Mouse (Mus musculus): ENCODE measurements around the gene Stab1. TPM values are rescaled to one million over a fixed set of nuclear protein-coding genes. Genes with fewer than 3 reads are reported as not detected.

Gene Stab1
- polyA plus RNA-seq, 1 experiment from 2014 or later = 15.7 TPM

DNA sequence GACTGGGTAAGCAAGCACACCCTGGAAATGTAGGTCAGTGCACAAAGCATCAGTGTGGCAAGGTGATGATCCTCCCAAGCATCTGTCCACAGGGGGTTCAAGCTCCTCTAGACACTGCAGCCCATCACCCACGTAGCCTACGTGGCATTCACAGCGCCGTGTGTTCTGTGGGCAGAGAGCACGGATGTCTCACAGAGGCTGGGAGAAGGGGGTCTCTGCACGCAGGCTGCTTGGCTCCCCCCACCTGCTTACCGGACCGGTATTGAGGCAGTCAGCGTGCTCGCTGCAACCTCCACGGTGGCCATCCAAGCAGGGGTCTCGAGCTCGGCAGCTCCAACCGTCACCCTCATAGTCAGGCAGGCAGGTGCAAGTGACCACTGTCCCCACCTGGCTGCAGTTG lies 27.4 kb downstream of the Stab1 start:
- H3K9ac ChIP-seq (ENCODE audit: low read length) = no peak overlapping the region
- ATAC-seq (ENCODE audit: insufficient number of reproducible peaks, low FRiP score, low TSS enrichment, low read depth) (no peak), DNase-seq (ENCODE audit: low spot score) (no peak)
- no peaks in the 10 kb centered on the region for H3K9me3 ChIP-seq (ENCODE audit: control insufficient read depth, low read length)
- H3K4me3 ChIP-seq (ENCODE audit: low read depth, low read length) = no peak overlapping the region; the same call in 1 of the 2 replicates
- H3K4me2 ChIP-seq (ENCODE audit: low read depth, severe bottlenecking) = no peak overlapping the region
- no peak overlapping the region for H3K27ac ChIP-seq (replicated peaks; ENCODE audit: low read depth, low read length)
- no peaks in the 10 kb centered on the region for H3K4me1 ChIP-seq (ENCODE audit: control insufficient read depth, insufficient read depth, low read length)
- H3K27me3 ChIP-seq (ENCODE audit: control insufficient read depth, insufficient read depth, low read length) = no peaks in the 10 kb centered on the region
- WGBS = 97% methylated on average over 14 of the region's 14 CpGs
- H3K36me3 ChIP-seq (ENCODE audit: control insufficient read depth, insufficient read depth, low read length) = peaks cover 44% of the 10 kb centered on the region

DNA sequence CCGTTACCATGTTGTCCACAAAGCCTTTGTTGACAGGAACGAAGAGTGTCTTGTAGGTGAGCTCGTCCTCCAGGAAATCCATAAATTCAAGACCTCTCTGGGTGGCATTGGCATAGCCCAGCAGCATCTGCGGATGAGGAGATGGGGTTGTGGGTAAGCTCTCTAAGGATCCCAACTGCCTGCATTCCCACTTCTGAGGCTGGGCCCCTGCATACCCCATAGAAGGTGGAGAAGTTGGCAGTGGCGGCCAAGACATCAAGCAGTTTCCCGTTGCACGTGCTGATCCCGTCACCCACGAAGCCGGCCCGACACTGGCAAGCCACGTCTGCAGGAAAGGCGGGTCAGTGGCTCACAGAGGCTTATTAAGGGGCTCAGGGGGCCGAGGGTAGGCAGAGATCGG lies 28.3 kb downstream of the Stab1 start:
- peaks cover 51% of the 10 kb centered on the region for H3K36me3 ChIP-seq (ENCODE audit: control insufficient read depth, insufficient read depth, low read length)
- no peaks in the 10 kb centered on the region for H3K27me3 ChIP-seq (ENCODE audit: control insufficient read depth, insufficient read depth, low read length)
- no peaks in the 10 kb centered on the region for H3K9me3 ChIP-seq (ENCODE audit: control insufficient read depth, low read length)
- H3K4me3 ChIP-seq (ENCODE audit: low read depth, low read length) = no peak overlapping the region
- no peak overlapping the region for H3K4me2 ChIP-seq (ENCODE audit: low read depth, severe bottlenecking)
- ATAC-seq (ENCODE audit: insufficient number of reproducible peaks, low FRiP score, low TSS enrichment, low read depth) (no peak), DNase-seq (ENCODE audit: low spot score) (no peak)
- no peak overlapping the region for H3K9ac ChIP-seq (ENCODE audit: low read length)
- WGBS = 93% methylated on average over 15 of the region's 15 CpGs
- no peaks in the 10 kb centered on the region for H3K4me1 ChIP-seq (ENCODE audit: control insufficient read depth, insufficient read depth, low read length)
- no peak overlapping the region for H3K27ac ChIP-seq (replicated peaks; ENCODE audit: low read depth, low read length)

DNA sequence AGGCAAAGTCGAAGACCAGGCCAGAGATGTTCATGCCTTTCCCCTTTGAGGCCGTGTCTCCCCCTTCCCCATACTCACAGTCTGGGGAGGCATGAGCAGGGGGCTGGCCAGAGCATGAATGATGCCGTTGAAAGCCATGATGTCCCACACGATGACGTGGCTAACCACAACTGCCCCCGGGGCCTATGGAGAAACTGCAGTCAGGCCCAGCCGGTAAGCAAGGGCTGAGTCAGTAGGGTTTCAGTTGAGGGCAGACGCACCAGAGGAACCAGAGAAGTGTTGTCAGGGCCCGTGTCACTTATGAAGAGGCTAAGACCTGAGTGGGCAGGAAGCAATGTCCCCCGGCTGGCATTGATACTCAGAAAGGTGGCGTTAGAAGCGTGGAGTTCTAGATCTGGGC lies 28.8 kb downstream of the Stab1 start:
- no peak overlapping the region for H3K4me3 ChIP-seq (ENCODE audit: low read depth, low read length)
- H3K27ac ChIP-seq (replicated peaks; ENCODE audit: low read depth, low read length) = no peak overlapping the region
- 92% methylated on average over 12 of the region's 12 CpGs for WGBS
- no peak overlapping the region for H3K4me2 ChIP-seq (ENCODE audit: low read depth, severe bottlenecking)
- no peak overlapping the region for H3K9ac ChIP-seq (ENCODE audit: low read length)
- ATAC-seq (ENCODE audit: insufficient number of reproducible peaks, low FRiP score, low TSS enrichment, low read depth) (no peak), DNase-seq (ENCODE audit: low spot score) (no peak)
- no peaks in the 10 kb centered on the region for H3K9me3 ChIP-seq (ENCODE audit: control insufficient read depth, low read length)
- peaks cover 51% of the 10 kb centered on the region for H3K36me3 ChIP-seq (ENCODE audit: control insufficient read depth, insufficient read depth, low read length)
- H3K4me1 ChIP-seq (ENCODE audit: control insufficient read depth, insufficient read depth, low read length) = no peaks in the 10 kb centered on the region
- no peaks in the 10 kb centered on the region for H3K27me3 ChIP-seq (ENCODE audit: control insufficient read depth, insufficient read depth, low read length)

GRCm38 (mm10) chr14:31138897-31139429 lies 29.5 kb downstream of the Stab1 start:
- Histone ChIP-seq H3K4me3 (ENCODE audit: low read depth, low read length) (no peak overlapping the region), H3K4me1 (ENCODE audit: control insufficient read depth, insufficient read depth, low read length) (no peaks in the 10 kb centered on the region), H3K9ac (ENCODE audit: low read length) (no peak overlapping the region), H3K36me3 (ENCODE audit: control insufficient read depth, insufficient read depth, low read length) (peaks cover 52% of the 10 kb centered on the region), H3K27me3 (ENCODE audit: control insufficient read depth, insufficient read depth, low read length) (no peaks in the 10 kb centered on the region), H3K9me3 (ENCODE audit: control insufficient read depth, low read length) (no peaks in the 10 kb centered on the region), H3K4me2 (ENCODE audit: low read depth, severe bottlenecking) (no peak overlapping the region), H3K27ac (replicated peaks; ENCODE audit: low read depth, low read length) (no peak overlapping the region)
- WGBS = 92% methylated on average over 9 of the region's 9 CpGs
- ATAC-seq (ENCODE audit: insufficient number of reproducible peaks, low FRiP score, low TSS enrichment, low read depth) (no peak), DNase-seq (ENCODE audit: low spot score) (no peak)

DNA sequence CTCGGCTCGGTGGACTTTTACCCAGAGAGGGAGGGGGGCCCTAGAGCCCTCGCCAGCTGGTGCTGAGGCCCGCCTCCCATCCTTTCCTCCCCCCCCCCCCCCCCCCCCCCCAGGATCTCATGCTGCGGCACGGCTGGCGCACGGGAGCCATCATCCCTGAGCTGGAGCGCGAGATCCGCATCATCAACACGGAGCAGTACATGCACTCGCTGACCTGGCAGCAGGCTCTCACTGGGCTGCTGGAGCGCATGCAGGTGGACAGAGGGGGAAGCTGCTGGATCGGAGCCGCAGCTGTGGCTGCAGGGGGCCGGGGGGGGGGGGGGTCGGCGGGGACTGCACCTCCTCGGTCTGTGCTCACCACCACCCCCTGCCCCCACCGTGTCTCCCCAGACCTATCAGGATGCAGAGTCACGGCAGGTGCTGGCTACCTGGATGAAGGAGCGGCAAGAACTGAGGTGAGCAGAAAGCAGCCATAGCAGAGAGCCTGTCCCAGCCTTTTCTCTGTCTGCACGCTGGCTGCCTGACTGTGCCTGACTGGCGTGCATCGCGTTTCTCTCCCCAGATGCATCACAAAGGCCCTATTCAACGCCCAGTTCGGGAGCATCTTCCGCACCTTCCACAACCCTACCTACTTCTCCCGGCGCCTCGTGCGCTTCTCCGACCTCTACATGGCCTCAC lies 30.1 kb downstream of the Stab1 start:
- no peaks in the 10 kb centered on the region for H3K9me3 ChIP-seq (ENCODE audit: control insufficient read depth, low read length)
- H3K27me3 ChIP-seq (ENCODE audit: control insufficient read depth, insufficient read depth, low read length) = no peaks in the 10 kb centered on the region
- no peak overlapping the region for H3K4me3 ChIP-seq (ENCODE audit: low read depth, low read length)
- peaks cover 53% of the 10 kb centered on the region for H3K36me3 ChIP-seq (ENCODE audit: control insufficient read depth, insufficient read depth, low read length)
- H3K4me1 ChIP-seq (ENCODE audit: control insufficient read depth, insufficient read depth, low read length) = no peaks in the 10 kb centered on the region
- H3K27ac ChIP-seq (replicated peaks; ENCODE audit: low read depth, low read length) = no peak overlapping the region
- DNase-seq (ENCODE audit: low spot score) (no peak), ATAC-seq (ENCODE audit: insufficient number of reproducible peaks, low FRiP score, low TSS enrichment, low read depth) (no peak)
- H3K4me2 ChIP-seq (ENCODE audit: low read depth, severe bottlenecking) = no peak overlapping the region
- no peak overlapping the region for H3K9ac ChIP-seq (ENCODE audit: low read length)
- WGBS = 92% methylated on average over 18 of the region's 35 CpGs

DNA sequence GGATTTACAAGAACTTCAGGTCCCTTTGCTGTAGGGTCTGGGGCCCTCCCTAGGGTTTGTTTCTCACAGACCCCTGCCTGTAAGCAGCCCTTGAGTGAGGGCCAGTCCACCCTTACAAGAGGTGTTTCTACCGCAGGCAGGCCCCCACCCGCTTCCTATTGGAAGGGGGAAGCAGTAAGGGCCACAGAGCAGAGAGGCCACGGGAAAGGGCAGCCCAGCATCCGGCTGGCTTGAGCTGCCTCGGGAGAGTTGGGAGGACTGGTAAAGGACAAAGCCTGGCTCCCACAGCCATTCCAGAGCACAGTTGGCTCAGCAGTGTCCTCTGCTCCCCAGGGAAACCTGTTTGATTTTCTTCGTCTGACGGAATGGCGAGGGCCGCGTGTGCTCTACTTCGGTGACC lies 30.6 kb downstream of the Stab1 start:
- WGBS = 92% methylated on average over 11 of the region's 11 CpGs
- Histone ChIP-seq H3K36me3 (ENCODE audit: control insufficient read depth, insufficient read depth, low read length) (peaks cover 53% of the 10 kb centered on the region), H3K9ac (ENCODE audit: low read length) (no peak overlapping the region), H3K4me1 (ENCODE audit: control insufficient read depth, insufficient read depth, low read length) (no peaks in the 10 kb centered on the region), H3K4me2 (ENCODE audit: low read depth, severe bottlenecking) (no peak overlapping the region), H3K27ac (replicated peaks; ENCODE audit: low read depth, low read length) (no peak overlapping the region), H3K27me3 (ENCODE audit: control insufficient read depth, insufficient read depth, low read length) (no peaks in the 10 kb centered on the region), H3K4me3 (ENCODE audit: low read depth, low read length) (no peak overlapping the region), H3K9me3 (ENCODE audit: control insufficient read depth, low read length) (no peaks in the 10 kb centered on the region)
- DNase-seq (ENCODE audit: low spot score) (no peak), ATAC-seq (ENCODE audit: insufficient number of reproducible peaks, low FRiP score, low TSS enrichment, low read depth) (no peak)

GRCm38 (mm10) chr14:31137281-31137595 lies 31.2 kb downstream of the Stab1 start:
- H3K9ac ChIP-seq (ENCODE audit: low read length) = peak overlapping the region; percentile 12; the same call in 1 of the 2 replicates
- peaks cover 4% of the 10 kb centered on the region for H3K4me1 ChIP-seq (ENCODE audit: control insufficient read depth, insufficient read depth, low read length)
- ATAC-seq (ENCODE audit: insufficient number of reproducible peaks, low FRiP score, low TSS enrichment, low read depth) (no peak), DNase-seq (ENCODE audit: low spot score) (no peak)
- no peak overlapping the region for H3K4me2 ChIP-seq (ENCODE audit: low read depth, severe bottlenecking)
- H3K9me3 ChIP-seq (ENCODE audit: control insufficient read depth, low read length) = no peaks in the 10 kb centered on the region
- 83% methylated on average over 10 of the region's 10 CpGs for WGBS
- H3K27me3 ChIP-seq (ENCODE audit: control insufficient read depth, insufficient read depth, low read length) = no peaks in the 10 kb centered on the region
- H3K36me3 ChIP-seq (ENCODE audit: control insufficient read depth, insufficient read depth, low read length) = peaks cover 53% of the 10 kb centered on the region
- no peak overlapping the region for H3K4me3 ChIP-seq (ENCODE audit: low read depth, low read length)
- H3K27ac ChIP-seq (replicated peaks; ENCODE audit: low read depth, low read length) = 0 out of 2 replicates have a peak overlapping the region, but pooled peaks have one; percentile 12

DNA sequence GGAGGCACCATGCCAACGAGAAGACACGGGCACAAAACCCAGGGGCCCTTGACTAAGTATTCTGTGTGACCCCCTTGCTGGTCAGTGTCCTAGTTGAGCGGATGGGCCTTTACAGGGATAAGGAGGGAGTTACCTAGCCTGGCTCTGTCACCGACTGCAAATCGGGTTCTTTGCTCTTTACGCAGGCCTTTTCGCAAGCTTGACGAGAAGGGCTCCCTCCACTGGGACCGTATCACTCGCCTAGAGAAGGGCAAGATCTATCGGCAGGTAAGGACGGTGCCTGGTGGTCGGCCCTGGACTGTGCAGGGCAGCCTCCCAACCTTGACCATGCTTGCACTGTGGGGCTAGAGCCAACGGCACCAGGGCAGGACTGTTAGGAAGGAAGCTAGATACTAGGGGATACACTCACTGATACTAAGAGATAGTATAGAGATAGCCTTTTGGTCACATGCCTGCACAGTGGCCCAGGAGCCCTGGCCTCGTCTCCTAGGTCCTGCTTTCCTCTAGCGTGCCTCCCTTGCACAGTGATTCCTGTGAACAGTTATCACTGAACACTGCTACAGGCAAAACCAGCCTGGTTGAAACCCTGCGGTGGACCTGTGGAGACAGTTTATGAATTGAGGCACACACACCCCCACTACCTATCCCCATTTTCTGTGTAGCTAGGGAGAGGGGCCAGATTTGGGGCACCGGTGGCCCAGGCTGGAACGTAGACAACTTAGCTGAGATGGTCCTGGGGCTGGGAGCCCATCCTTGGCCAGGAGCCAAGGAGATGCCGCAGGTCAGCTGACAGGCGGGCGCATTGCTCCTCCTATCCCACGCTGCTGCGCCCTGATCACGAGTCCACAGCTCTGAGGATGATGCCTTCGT lies 31.8 kb downstream of the Stab1 start:
- 94% methylated on average over 26 of the region's 26 CpGs for WGBS
- no peak overlapping the region for H3K4me2 ChIP-seq (ENCODE audit: low read depth, severe bottlenecking)
- H3K4me1 ChIP-seq (ENCODE audit: control insufficient read depth, insufficient read depth, low read length) = peaks cover 8% of the 10 kb centered on the region
- DNase-seq (ENCODE audit: low spot score) = no peak
- peaks cover 50% of the 10 kb centered on the region for H3K36me3 ChIP-seq (ENCODE audit: control insufficient read depth, insufficient read depth, low read length)
- H3K27ac ChIP-seq (replicated peaks; ENCODE audit: low read depth, low read length) = 0 out of 2 replicates have a peak overlapping the region, but pooled peaks have one; percentile 12
- no peak overlapping the region for H3K4me3 ChIP-seq (ENCODE audit: low read depth, low read length)
- H3K27me3 ChIP-seq (ENCODE audit: control insufficient read depth, insufficient read depth, low read length) = no peaks in the 10 kb centered on the region
- H3K9ac ChIP-seq (ENCODE audit: low read length) = no peak overlapping the region
- H3K9me3 ChIP-seq (ENCODE audit: control insufficient read depth, low read length) = no peaks in the 10 kb centered on the region
- ATAC-seq (ENCODE audit: insufficient number of reproducible peaks, low FRiP score, low TSS enrichment, low read depth) = no peak

Measured in limb, embryonic 11.5 days (tissue).